Mouse (Mus musculus): ENCODE results near the gene Apoh. TPM values are rescaled to one million over a fixed set of nuclear protein-coding genes. Genes with fewer than 3 reads are reported as not detected.

The Apoh gene
- polyA plus RNA-seq, 1 experiment from 2014 or later, result not detected

GRCm38 (mm10) chr11:108378363-108378751 lies 35.2 kb downstream of the Apoh start:
- DNase-seq (ENCODE audit: low spot score) (no peak), ATAC-seq (replicated peaks; ENCODE audit: low FRiP score) (no peak)
- no peaks in the 10 kb centered on the region for H3K27me3 ChIP-seq (ENCODE audit: control insufficient read depth, insufficient read depth, low read length)
- H3K9me3 ChIP-seq (ENCODE audit: control insufficient read depth, low read length), result no peaks in the 10 kb centered on the region
- 75% methylated on average over 4 of the region's 4 CpGs for WGBS
- no peaks in the 10 kb centered on the region for H3K4me1 ChIP-seq (replicated peaks; ENCODE audit: control insufficient read depth, insufficient read depth, low read length)
- H3K9ac ChIP-seq (ENCODE audit: low read length), result no peak overlapping the region
- H3K4me3 ChIP-seq (ENCODE audit: low read depth, low read length), result no peak overlapping the region
- H3K36me3 ChIP-seq (ENCODE audit: control insufficient read depth, insufficient read depth, low read length), result no peaks in the 10 kb centered on the region
- H3K4me2 ChIP-seq (ENCODE audit: low read depth, low read length, severe bottlenecking), result no peak overlapping the region
- H3K27ac ChIP-seq (ENCODE audit: low read depth, low read length), result no peak overlapping the region

GRCm38 (mm10) chr11:108382664-108383063 lies 39.5 kb downstream of the Apoh start:
- Histone ChIP-seq H3K9ac (ENCODE audit: low read length) (no peak overlapping the region), H3K9me3 (ENCODE audit: control insufficient read depth, low read length) (no peaks in the 10 kb centered on the region), H3K4me3 (ENCODE audit: low read depth, low read length) (no peak overlapping the region), H3K4me2 (ENCODE audit: low read depth, low read length, severe bottlenecking) (no peak overlapping the region), H3K27ac (ENCODE audit: low read depth, low read length) (no peak overlapping the region), H3K4me1 (replicated peaks; ENCODE audit: control insufficient read depth, insufficient read depth, low read length) (no peaks in the 10 kb centered on the region), H3K27me3 (ENCODE audit: control insufficient read depth, insufficient read depth, low read length) (no peaks in the 10 kb centered on the region), H3K36me3 (ENCODE audit: control insufficient read depth, insufficient read depth, low read length) (no peaks in the 10 kb centered on the region)
- 84% methylated on average over 3 of the region's 3 CpGs for WGBS
- ATAC-seq (replicated peaks; ENCODE audit: low FRiP score), result no peak
- no peak for DNase-seq (ENCODE audit: low spot score)

GRCm38 (mm10) chr11:108384920-108385665 lies 41.9 kb downstream of the Apoh start:
- Histone ChIP-seq H3K4me1 (replicated peaks; ENCODE audit: control insufficient read depth, insufficient read depth, low read length) (no peaks in the 10 kb centered on the region), H3K4me2 (ENCODE audit: low read depth, low read length, severe bottlenecking) (no peak overlapping the region), H3K27me3 (ENCODE audit: control insufficient read depth, insufficient read depth, low read length) (no peaks in the 10 kb centered on the region), H3K9me3 (ENCODE audit: control insufficient read depth, low read length) (no peaks in the 10 kb centered on the region), H3K9ac (ENCODE audit: low read length) (no peak overlapping the region), H3K27ac (ENCODE audit: low read depth, low read length) (no peak overlapping the region), H3K4me3 (ENCODE audit: low read depth, low read length) (no peak overlapping the region), H3K36me3 (ENCODE audit: control insufficient read depth, insufficient read depth, low read length) (no peaks in the 10 kb centered on the region)
- no peak for ATAC-seq (replicated peaks; ENCODE audit: low FRiP score)
- no peak for DNase-seq (ENCODE audit: low spot score)
- 72% methylated on average over 4 of the region's 4 CpGs for WGBS

GRCm38 (mm10) chr11:108385666-108386024 lies 42.5 kb downstream of the Apoh start:
- Histone ChIP-seq H3K4me2 (ENCODE audit: low read depth, low read length, severe bottlenecking) (no peak overlapping the region), H3K4me1 (replicated peaks; ENCODE audit: control insufficient read depth, insufficient read depth, low read length) (no peaks in the 10 kb centered on the region), H3K36me3 (ENCODE audit: control insufficient read depth, insufficient read depth, low read length) (no peaks in the 10 kb centered on the region), H3K4me3 (ENCODE audit: low read depth, low read length) (no peak overlapping the region), H3K27me3 (ENCODE audit: control insufficient read depth, insufficient read depth, low read length) (no peaks in the 10 kb centered on the region), H3K27ac (ENCODE audit: low read depth, low read length) (no peak overlapping the region), H3K9ac (ENCODE audit: low read length) (no peak overlapping the region), H3K9me3 (ENCODE audit: control insufficient read depth, low read length) (no peaks in the 10 kb centered on the region)
- 91% methylated on average over 1 of the region's 1 CpGs for WGBS
- ATAC-seq (replicated peaks; ENCODE audit: low FRiP score) (no peak), DNase-seq (ENCODE audit: low spot score) (no peak)

GRCm38 (mm10) chr11:108395061-108395460 lies 51.9 kb downstream of the Apoh start:
- WGBS, result 98% methylated on average over 9 of the region's 9 CpGs
- DNase-seq (ENCODE audit: low spot score) (no peak), ATAC-seq (replicated peaks; ENCODE audit: low FRiP score) (no peak)
- H3K9ac ChIP-seq (ENCODE audit: low read length), result no peak overlapping the region
- H3K4me1 ChIP-seq (replicated peaks; ENCODE audit: control insufficient read depth, insufficient read depth, low read length), result no peaks in the 10 kb centered on the region
- no peaks in the 10 kb centered on the region for H3K36me3 ChIP-seq (ENCODE audit: control insufficient read depth, insufficient read depth, low read length)
- no peaks in the 10 kb centered on the region for H3K27me3 ChIP-seq (ENCODE audit: control insufficient read depth, insufficient read depth, low read length)
- H3K9me3 ChIP-seq (ENCODE audit: control insufficient read depth, low read length), result no peaks in the 10 kb centered on the region
- H3K4me2 ChIP-seq (ENCODE audit: low read depth, low read length, severe bottlenecking), result no peak overlapping the region
- H3K4me3 ChIP-seq (ENCODE audit: low read depth, low read length), result no peak overlapping the region
- H3K27ac ChIP-seq (ENCODE audit: low read depth, low read length), result no peak overlapping the region

GRCm38 (mm10) chr11:108396076-108396829 lies 53.1 kb downstream of the Apoh start:
- WGBS, result 89% methylated on average over 7 of the region's 7 CpGs
- Histone ChIP-seq H3K27ac (ENCODE audit: low read depth, low read length) (no peak overlapping the region), H3K9me3 (ENCODE audit: control insufficient read depth, low read length) (no peaks in the 10 kb centered on the region), H3K9ac (ENCODE audit: low read length) (no peak overlapping the region), H3K36me3 (ENCODE audit: control insufficient read depth, insufficient read depth, low read length) (no peaks in the 10 kb centered on the region), H3K4me3 (ENCODE audit: low read depth, low read length) (no peak overlapping the region), H3K4me1 (replicated peaks; ENCODE audit: control insufficient read depth, insufficient read depth, low read length) (no peaks in the 10 kb centered on the region), H3K4me2 (ENCODE audit: low read depth, low read length, severe bottlenecking) (no peak overlapping the region), H3K27me3 (ENCODE audit: control insufficient read depth, insufficient read depth, low read length) (no peaks in the 10 kb centered on the region)
- DNase-seq (ENCODE audit: low spot score), result no peak
- ATAC-seq (replicated peaks; ENCODE audit: low FRiP score), result no peak

- Histone ChIP-seq H3K9ac (ENCODE audit: low read length) (no peak overlapping the region), H3K27ac (ENCODE audit: low read depth, low read length) (0 out of 2 replicates have a peak overlapping the region, but pooled peaks have one; percentile 15), H3K27me3 (ENCODE audit: control insufficient read depth, insufficient read depth, low read length) (no peaks in the 10 kb centered on the region), H3K9me3 (ENCODE audit: control insufficient read depth, low read length) (no peaks in the 10 kb centered on the region), H3K36me3 (ENCODE audit: control insufficient read depth, insufficient read depth, low read length) (no peaks in the 10 kb centered on the region), H3K4me1 (replicated peaks; ENCODE audit: control insufficient read depth, insufficient read depth, low read length) (no peaks in the 10 kb centered on the region; the same call in 1 of the 2 replicates), H3K4me2 (ENCODE audit: low read depth, low read length, severe bottlenecking) (no peak overlapping the region), H3K4me3 (ENCODE audit: low read depth, low read length) (no peak overlapping the region)
- WGBS, result 60% methylated on average over 7 of the region's 9 CpGs
- no peak for DNase-seq (ENCODE audit: low spot score)
- ATAC-seq (replicated peaks; ENCODE audit: low FRiP score), result no peak; the same call in 1 of the 2 replicates
Observed at GRCm38 (mm10) chr11:108409876-108410644, 66.9 kb downstream of the Apoh start.

GRCm38 (mm10) chr11:108416360-108416759 lies 73.2 kb downstream of the Apoh start:
- DNase-seq (ENCODE audit: low spot score) (no peak), ATAC-seq (replicated peaks; ENCODE audit: low FRiP score) (no peak)
- no peaks in the 10 kb centered on the region for H3K4me1 ChIP-seq (replicated peaks; ENCODE audit: control insufficient read depth, insufficient read depth, low read length)
- H3K27ac ChIP-seq (ENCODE audit: low read depth, low read length), result no peak overlapping the region
- no peak overlapping the region for H3K9ac ChIP-seq (ENCODE audit: low read length)
- H3K36me3 ChIP-seq (ENCODE audit: control insufficient read depth, insufficient read depth, low read length), result no peaks in the 10 kb centered on the region; the same call in 1 of the 2 replicates
- no peak overlapping the region for H3K4me3 ChIP-seq (ENCODE audit: low read depth, low read length)
- H3K27me3 ChIP-seq (ENCODE audit: control insufficient read depth, insufficient read depth, low read length), result no peaks in the 10 kb centered on the region
- no peak overlapping the region for H3K4me2 ChIP-seq (ENCODE audit: low read depth, low read length, severe bottlenecking)
- WGBS, result 94% methylated on average over 1 of the region's 1 CpGs
- H3K9me3 ChIP-seq (ENCODE audit: control insufficient read depth, low read length), result no peaks in the 10 kb centered on the region
